Mouse (Mus musculus) macrophage (primary cell): ENCODE results near the gene Gxylt1. TPM values are rescaled to one million over a fixed set of nuclear protein-coding genes. Genes with fewer than 3 reads are reported as not detected.

Experiments used
- polyA plus RNA-seq: library from polyadenylated mRNA; stranded (reverse); fragments of 250-400 nt; gene quantifications from 3 replicates; pipeline ENCODE4 v1.2.4, GENCODE M21; 2018; ENCODE audit warnings: inconsistent platforms

Gene Gxylt1
- polyA plus RNA-seq, 1 experiment from 2014 or later = 17.6 TPM

Other genes starting within 250 kb of the Gxylt1 start
- gene Yaf2, start 61.8 kb upstream of the Gxylt1 start, polyA plus RNA-seq = 16.5 to 24.6 TPM (median 17.8 TPM) in 3 replicates
- gene Zcrb1, start 123.2 kb upstream of the Gxylt1 start, polyA plus RNA-seq = 69.8 to 149 TPM (median 104 TPM) in 3 replicates
- gene Pphln1, start 123.2 kb upstream of the Gxylt1 start, polyA plus RNA-seq = 28.1 to 40.1 TPM (median 28.3 TPM) in 3 replicates